Mouse (Mus musculus): ENCODE results near the gene Mxd3. TPM values are rescaled to one million over a fixed set of nuclear protein-coding genes. Genes with fewer than 3 reads are reported as not detected.

Mxd3 gene
- total and polyA plus RNA-seq, 3 experiments: 3.9 to 9.3 TPM; not detected in 1

GRCm38 (mm10) chr13:55362453-55363060 is 32.9 kb upstream of the Mxd3 start, which contains the start of gene Lman2 (continued):
- no peak for TF ChIP-seq CTCF (IDR thresholded peaks at IDR 0.05 in 2 of 3, conservative IDR thresholded peaks at IDR 0.05 in 1 of 3; ENCODE audit: control insufficient read depth in 1 of 3, insufficient read depth in 1 of 3, low read depth in 2 of 3, low read length in 3 of 3, poor library complexity in 1 of 3, severe bottlenecking in 1 of 3)
- TF ChIP-seq HCFC1 (IDR thresholded peaks at IDR 0.05; ENCODE audit: low read depth, low read length): peak; percentile 97
- no peak for TF ChIP-seq MAFK (IDR thresholded peaks at IDR 0.05; ENCODE audit: borderline replicate concordance, low read depth, low read length)
- TF ChIP-seq RAD21 (IDR thresholded peaks at IDR 0.05; ENCODE audit: low read depth, low read length): no peak
- TF ChIP-seq MAZ (IDR thresholded peaks at IDR 0.05; ENCODE audit: low read depth, low read length): peak; percentile 42; the same call in 1 of the 2 replicates
- peak; percentile 97 for TF ChIP-seq ELF1 (IDR thresholded peaks at IDR 0.05; ENCODE audit: low read depth, low read length)
- no peak for TF ChIP-seq RCOR1 (IDR thresholded peaks at IDR 0.05; ENCODE audit: low read depth, low read length)
- TF ChIP-seq ZC3H11A (IDR thresholded peaks at IDR 0.05; ENCODE audit: low read depth, low read length): no peak
- no peak for TF ChIP-seq ZKSCAN1 (IDR thresholded peaks at IDR 0.05; ENCODE audit: low read depth, low read length)
- TF ChIP-seq NELFE (IDR thresholded peaks at IDR 0.05; ENCODE audit: low read depth, low read length): peak; percentile 72
- TF ChIP-seq ZNF384 (IDR thresholded peaks at IDR 0.05; ENCODE audit: low read depth, low read length): no peak
- peak; percentile 57; the same call in 1 of the 2 replicates for TF ChIP-seq MXI1 (IDR thresholded peaks at IDR 0.05; ENCODE audit: low read depth, low read length)
- 0 out of 2 replicates have a peak, but pooled peaks have one; percentile 50 for TF ChIP-seq E2F4 (IDR thresholded peaks at IDR 0.05; ENCODE audit: borderline replicate concordance, low read depth, low read length)
- TF ChIP-seq POLR2AphosphoS5 (IDR thresholded peaks at IDR 0.05; ENCODE audit: borderline replicate concordance, low read depth, low read length): no peak
- TF ChIP-seq USF2 (IDR thresholded peaks at IDR 0.05; ENCODE audit: borderline replicate concordance in 1 of 2, insufficient read depth in 1 of 2, low read depth in 1 of 2, low read length in 2 of 2): no peak
- no peak for TF ChIP-seq MYB (IDR thresholded peaks at IDR 0.05; ENCODE audit: low read depth, low read length)
- TF ChIP-seq MYC (IDR thresholded peaks at IDR 0.05; ENCODE audit: low read depth, low read length): peak; percentile 63; the same call in 1 of the 2 replicates
- no peak for TF ChIP-seq CHD1 (IDR thresholded peaks at IDR 0.05; ENCODE audit: low read depth, low read length)
- TF ChIP-seq BHLHE40 (IDR thresholded peaks at IDR 0.05; ENCODE audit: borderline replicate concordance, low read depth, low read length): no peak
- no peak for TF ChIP-seq MEF2A (IDR thresholded peaks at IDR 0.05; ENCODE audit: extremely low read depth, insufficient replicate concordance, low read depth, low read length, poor library complexity, severe bottlenecking)
- peak; percentile 87 for TF ChIP-seq KAT2A (conservative IDR thresholded peaks at IDR 0.05; ENCODE audit: low read depth, low read length)
- peak; percentile 73 to 79 for TF ChIP-seq POLR2A (IDR thresholded peaks at IDR 0.05; ENCODE audit: control insufficient read depth in 1 of 2, insufficient read depth in 1 of 2, low read depth in 1 of 2, low read length in 2 of 2, poor library complexity in 1 of 2)

DNA sequence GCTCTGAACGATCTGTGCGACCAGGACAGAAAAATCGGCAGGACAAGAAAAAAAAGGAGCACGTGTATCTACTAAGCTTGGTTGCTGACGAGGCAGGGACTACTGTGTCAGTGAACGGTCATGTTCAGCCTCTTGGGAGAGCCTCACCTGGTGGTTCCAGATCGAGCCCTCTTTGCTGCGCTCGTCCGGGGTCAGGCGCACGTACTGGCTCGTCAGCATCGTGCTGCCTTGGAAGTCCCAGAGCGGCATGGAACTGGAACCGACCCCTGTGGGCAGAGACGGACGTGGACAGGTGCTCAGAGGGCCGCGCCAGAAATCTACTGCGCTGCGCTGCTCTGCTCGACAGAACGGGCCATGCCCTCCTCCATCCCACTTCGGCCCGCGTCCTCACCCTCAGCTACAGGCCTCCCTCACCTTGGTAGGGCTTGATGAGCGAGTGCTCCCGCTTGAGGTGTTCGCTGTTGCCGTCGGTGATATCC is 32.4 kb upstream of the Mxd3 start:
- TF ChIP-seq MAX (IDR thresholded peaks at IDR 0.05; ENCODE audit: low read length): peak; percentile 75
- peak; percentile 69; the same call in 1 of the 2 replicates for TF ChIP-seq MYC (IDR thresholded peaks at IDR 0.05; ENCODE audit: low read depth, low read length)
- TF ChIP-seq MXI1 (IDR thresholded peaks at IDR 0.05; ENCODE audit: low read depth, low read length): peak; percentile 65; the same call in 1 of the 2 replicates
- no peak for TF ChIP-seq RCOR1 (IDR thresholded peaks at IDR 0.05; ENCODE audit: low read depth, low read length)
- TF ChIP-seq MEF2A (IDR thresholded peaks at IDR 0.05; ENCODE audit: extremely low read depth, insufficient replicate concordance, low read depth, low read length, poor library complexity, severe bottlenecking): no peak
- no peak for TF ChIP-seq JUND (IDR thresholded peaks at IDR 0.05; ENCODE audit: low read depth, low read length)
- no peak for TF ChIP-seq ZC3H11A (IDR thresholded peaks at IDR 0.05; ENCODE audit: low read depth, low read length)
- peaks cover 8 to 29% of the 10 kb centered on the region in 2 experiments for H3K36me3 ChIP-seq (ENCODE audit: control insufficient read depth in 1 of 2, insufficient read depth in 2 of 2, low read length in 2 of 2)
- peak overlapping the region; percentile 79 to 91 for H3K4me3 ChIP-seq (ENCODE audit: control insufficient read depth in 1 of 2, insufficient read depth in 1 of 2, low read depth in 2 of 2, low read length in 2 of 2)
- H3K9ac ChIP-seq (ENCODE audit: control insufficient read depth, low read depth, low read length, poor library complexity, severe bottlenecking): peak overlapping the region; percentile 88
- H3K79me2 ChIP-seq (ENCODE audit: control insufficient read depth, insufficient read depth, low read length, poor library complexity): peaks cover 50% of the 10 kb centered on the region
- no peaks in the 10 kb centered on the region for H3K27me3 ChIP-seq (ENCODE audit: control insufficient read depth in 1 of 2, insufficient read depth in 2 of 2, low read length in 2 of 2)
- H3K27ac ChIP-seq (ENCODE audit: control insufficient read depth, low read depth, low read length): peak overlapping the region; percentile 94
- DNase-seq (ENCODE audit: low read depth, low spot score): no peak
- H3K4me1 ChIP-seq (ENCODE audit: control insufficient read depth in 1 of 2, insufficient read depth in 2 of 2, low read length in 2 of 2): peaks cover 10 to 30% of the 10 kb centered on the region in 2 experiments
- H3K9me3 ChIP-seq (replicated peaks; ENCODE audit: insufficient read depth, low read length): no peaks in the 10 kb centered on the region

Data from MEL (cell line).